Comparison of ENCODE assay signal across 29 mouse cellular contexts in the genomic region with DNA sequence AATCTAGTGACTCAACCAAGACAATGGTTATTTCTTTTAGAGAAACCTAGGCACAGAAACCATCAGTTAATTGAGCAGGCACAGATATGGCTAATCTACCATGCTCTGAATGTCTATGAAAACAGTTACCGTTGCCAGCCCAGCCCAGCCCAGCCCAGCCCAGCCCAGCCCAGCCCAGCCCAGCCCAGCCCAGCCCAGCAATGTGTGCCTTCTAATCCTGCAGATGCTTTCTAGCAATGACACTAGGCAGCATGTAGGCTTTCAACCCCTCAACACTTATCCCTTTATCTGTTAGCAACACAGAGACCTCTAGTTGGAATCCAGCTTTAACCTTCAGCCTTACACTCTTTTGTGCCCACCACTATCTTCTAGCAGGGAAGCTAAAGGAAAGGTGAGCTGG. TPM values are rescaled to one million over a fixed set of nuclear protein-coding genes. Genes with fewer than 3 reads are reported as not detected.
DNase-seq lines count a peak whose midpoint lies in the region; ATAC-seq and TF ChIP-seq lines count a peak whose summit lies in the region.
"Had no signal": no experiment of that assay in that cellular context is flagged by ENCODE, and none has a peak within 500 bp of the region (broad histone marks: within the 10 kb centered on the region; RNA-seq: fewer than 3 reads in every experiment).

No protein-coding gene starts in this region.

- H3K27ac ChIP-seq in liver, embryonic 11.5 days (ENCODE audit: low read depth, low read length): peak overlapping the region; percentile 66; the same call in 1 of the 2 replicates
- H3K27ac ChIP-seq in liver, embryonic 14.5 days: peak overlapping the region; percentile 49; the same call in 1 of the 2 replicates
- H3K27ac ChIP-seq in liver, postnatal 0 days (ENCODE audit: low read depth): no peak overlapping the region
- H3K27ac ChIP-seq: embryonic facial prominence, embryonic 10.5 days; embryonic facial prominence, embryonic 13.5 days; forebrain, embryonic 10.5 days; forebrain, embryonic 13.5 days; hindbrain, embryonic 12.5 days; hindbrain, embryonic 15.5 days had no signal

- ATAC-seq in erythroid progenitor cell, adult 5-6 weeks (replicated peaks; ENCODE audit: low FRiP score, poor library complexity, severe bottlenecking): peak; percentile 34; the same call in 1 of the 2 replicates
- ATAC-seq in liver, embryonic 11.5 days (replicated peaks; ENCODE audit: low FRiP score): peak; percentile 96
- ATAC-seq in liver, embryonic 14.5 days (ENCODE audit: insufficient read depth): peak; percentile 97
- peak; percentile 85 for ATAC-seq in liver, postnatal 0 days
- ATAC-seq: forebrain, embryonic 13.5 days; forebrain, embryonic 16.5 days; Patski had no signal

- H3K4me3 ChIP-seq in liver, embryonic 11.5 days (ENCODE audit: low read depth, low read length): no peak overlapping the region
- no peak overlapping the region for H3K4me3 ChIP-seq in liver, embryonic 14.5 days (ENCODE audit: insufficient read depth in 1 of 2, low read depth in 2 of 2, low read length in 2 of 2)
- no peak overlapping the region for H3K4me3 ChIP-seq in liver, postnatal 0 days (ENCODE audit: low read depth, low read length)
- H3K4me3 ChIP-seq: embryonic facial prominence, embryonic 10.5 days; embryonic facial prominence, embryonic 13.5 days; erythroblast, embryonic 14.5 days; forebrain, embryonic 10.5 days; forebrain, embryonic 13.5 days; hindbrain, embryonic 12.5 days; hindbrain, embryonic 15.5 days had no signal

- no peaks in the 10 kb centered on the region for H3K36me3 ChIP-seq in liver, embryonic 11.5 days (ENCODE audit: control insufficient read depth, insufficient read depth, low read length)
- H3K36me3 ChIP-seq in liver, embryonic 14.5 days (replicated peaks; ENCODE audit: control insufficient read depth, insufficient read depth, low read depth): no peaks in the 10 kb centered on the region
- H3K36me3 ChIP-seq in liver, postnatal 0 days (replicated peaks; ENCODE audit: insufficient read depth, low read length): no peaks in the 10 kb centered on the region
- H3K36me3 ChIP-seq: embryonic facial prominence, embryonic 10.5 days; embryonic facial prominence, embryonic 13.5 days; forebrain, embryonic 10.5 days; G1E had no signal

- no peaks in the 10 kb centered on the region for H3K9me3 ChIP-seq in liver, embryonic 11.5 days (ENCODE audit: control insufficient read depth, low read length)
- H3K9me3 ChIP-seq in liver, embryonic 14.5 days (ENCODE audit: control insufficient read depth, low read length): no peaks in the 10 kb centered on the region
- no peaks in the 10 kb centered on the region for H3K9me3 ChIP-seq in liver, postnatal 0 days (ENCODE audit: low read length)
- H3K9me3 ChIP-seq: embryonic facial prominence, embryonic 10.5 days; embryonic facial prominence, embryonic 13.5 days; forebrain, embryonic 10.5 days; forebrain, embryonic 13.5 days; G1E; hindbrain, embryonic 12.5 days; hindbrain, embryonic 15.5 days had no signal

- no peaks in the 10 kb centered on the region for H3K27me3 ChIP-seq in liver, embryonic 11.5 days (replicated peaks; ENCODE audit: control insufficient read depth, insufficient read depth, low read length)
- H3K27me3 ChIP-seq in liver, embryonic 14.5 days (ENCODE audit: control insufficient read depth, insufficient read depth, low read length): no peaks in the 10 kb centered on the region
- no peaks in the 10 kb centered on the region for H3K27me3 ChIP-seq in liver, postnatal 0 days (ENCODE audit: insufficient read depth, low read length)
- H3K27me3 ChIP-seq: CH12.LX; embryonic facial prominence, embryonic 13.5 days; forebrain, embryonic 13.5 days; hindbrain, embryonic 12.5 days; hindbrain, embryonic 15.5 days; Patski had no signal

- WGBS in liver, embryonic 11.5 days: 37% methylated on average over 1 of the region's 1 CpGs
- WGBS in liver, embryonic 14.5 days (ENCODE audit: insufficient replicate concordance): 14% methylated on average over 1 of the region's 1 CpGs
- 53% methylated on average over 1 of the region's 1 CpGs for WGBS in liver, postnatal 0 days (ENCODE audit: insufficient replicate concordance)

- TF ChIP-seq EP300 in liver, embryonic 14.5 days (IDR thresholded peaks at IDR 0.05; ENCODE audit: low read depth): peak; percentile 40
- TF ChIP-seq EP300 in liver, postnatal 0 days (IDR thresholded peaks at IDR 0.05; ENCODE audit: low read depth): no peak

- TF ChIP-seq CTCF in liver, embryonic 14.5 days (IDR thresholded peaks at IDR 0.05; ENCODE audit: low read depth): no peak
- TF ChIP-seq CTCF in liver, postnatal 0 days (IDR thresholded peaks at IDR 0.05; ENCODE audit: low read depth): no peak

- peaks cover 7% of the 10 kb centered on the region for H3K4me1 ChIP-seq in liver, embryonic 11.5 days (replicated peaks; ENCODE audit: control insufficient read depth, insufficient read depth, low read length)
- H3K4me1 ChIP-seq in liver, embryonic 14.5 days (replicated peaks; ENCODE audit: control insufficient read depth in 2 of 2, insufficient read depth in 2 of 2, low read length in 1 of 2): peaks cover 18 to 35% of the 10 kb centered on the region in 2 experiments
- H3K4me1 ChIP-seq in liver, postnatal 0 days (ENCODE audit: insufficient read depth): no peaks in the 10 kb centered on the region; the same call in 1 of the 2 replicates
- H3K4me1 ChIP-seq: embryonic facial prominence, embryonic 10.5 days; embryonic facial prominence, embryonic 13.5 days; forebrain, embryonic 10.5 days; forebrain, embryonic 13.5 days; hindbrain, embryonic 12.5 days; hindbrain, embryonic 15.5 days had no signal

- H3K4me2 ChIP-seq in liver, embryonic 11.5 days: no peak overlapping the region; the same call in 1 of the 2 replicates
- H3K4me2 ChIP-seq in liver, embryonic 14.5 days (ENCODE audit: low read depth): peak overlapping the region; percentile 40
- no peak overlapping the region for H3K4me2 ChIP-seq in liver, postnatal 0 days (ENCODE audit: low read depth, low read length)
- H3K4me2 ChIP-seq: embryonic facial prominence, embryonic 13.5 days; forebrain, embryonic 13.5 days; heart, embryonic 11.5 days; hindbrain, embryonic 12.5 days; hindbrain, embryonic 15.5 days had no signal

- H3K9ac ChIP-seq in liver, embryonic 11.5 days (ENCODE audit: low read depth, low read length): no peak overlapping the region
- no peak overlapping the region; the same call in 1 of the 2 replicates for H3K9ac ChIP-seq in liver, embryonic 14.5 days (replicated peaks)
- no peak overlapping the region for H3K9ac ChIP-seq in liver, postnatal 0 days (replicated peaks)
- H3K9ac ChIP-seq: embryonic facial prominence, embryonic 13.5 days; forebrain, embryonic 13.5 days; hindbrain, embryonic 12.5 days; hindbrain, embryonic 15.5 days had no signal

- no peak for DNase-seq in liver, embryonic 11.5 days (ENCODE audit: low spot score)
- DNase-seq in liver, embryonic 14.5 days (ENCODE audit: low read depth in 3 of 3, low spot score in 3 of 3): peak in 1 of 3 experiments; percentile 24
- no peak for DNase-seq in liver, postnatal 0 days
- no peak for DNase-seq in testis, postnatal 14 days (ENCODE audit: low spot score)
- no peak for DNase-seq in neural tube, embryonic 10.5 days (ENCODE audit: extremely low spot score, low spot score)
- no peak for DNase-seq in spleen, postnatal 14 days (ENCODE audit: low spot score in 2 of 2)
- no peak for DNase-seq in lung, postnatal 14 days
- DNase-seq: adrenal gland, postnatal 14 days; B cell, adult 2 months; cerebellum, adult 11 months; cerebellum, adult 2 months; cerebellum, adult 9-11 months; cerebellum, postnatal 25 days; embryo, embryonic 11 days; gastrocnemius, postnatal 14 days; heart, adult 11 months had no signal

RNA-seq across cellular contexts. Expression of a gene that starts 24.2 kb away (rescaled TPM):
- total RNA-seq in erythroid progenitor cell, adult 5-6 weeks (2015; ENCODE audit: low replicate concordance): 23.5 and 24.9 TPM in 2 replicates
- 11.5 and 15.3 TPM in 2 replicates for total RNA-seq in erythroid progenitor cell, adult 5-6 weeks (2017; ENCODE audit: low replicate concordance)
- 71.8 and 86.2 TPM in 2 replicates for polyA plus RNA-seq in liver, embryonic 11.5 days (2014; fragmentation: Nextera tagmentation; extraction: Ambion mirVana)
- 12.9 and 18.2 TPM in 2 replicates for polyA plus RNA-seq in liver, embryonic 14.5 days (2012; rRNA removed)
- polyA plus RNA-seq in liver, embryonic 14.5 days (2014; fragmentation: Nextera tagmentation; extraction: Ambion mirVana): 34.9 and 42.0 TPM in 2 replicates
- 17.2 and 21.9 TPM in 2 replicates for polyA plus RNA-seq in liver, postnatal 0 days (2015; fragmentation: Nextera tagmentation; extraction: Ambion mirVana)

Comparison
In these comparisons a context has a peak if more than half of its experiments do, and no peak if none do; other contexts are left out.
1. ATAC-seq: peak in every context shown above with its lines; median percentile 97 in liver, embryonic 14.5 days; 96 in liver, embryonic 11.5 days; 85 in liver, postnatal 0 days; 34 in erythroid progenitor cell, adult 5-6 weeks.